Mouse (Mus musculus): ENCODE data around the gene Slc27a1. TPM values are rescaled to one million over a fixed set of nuclear protein-coding genes. Genes with fewer than 3 reads are reported as not detected.

Gene Slc27a1
- total RNA-seq, 2 experiments from 2014 or later = 62.6 to 62.9 TPM

DNA sequence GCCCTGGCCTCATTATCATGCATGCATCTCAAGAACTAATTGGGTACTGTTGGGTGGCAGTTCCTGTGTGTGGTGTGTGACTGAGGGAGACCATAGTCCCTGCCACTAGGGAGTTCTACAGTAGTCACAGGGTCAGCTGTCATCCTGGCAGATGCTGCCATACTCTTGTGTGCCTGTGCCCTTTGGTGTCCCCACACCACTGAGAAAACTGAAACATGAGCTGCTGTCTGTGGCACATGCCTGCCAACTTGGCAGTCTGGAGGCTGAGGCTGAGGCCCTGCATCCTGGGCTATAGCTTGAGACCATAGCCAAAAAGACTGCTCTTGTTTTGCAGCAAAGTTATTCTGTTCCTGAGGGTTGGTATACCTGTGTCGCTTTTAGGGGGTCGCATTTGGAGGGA, 51.1 kb downstream of the Slc27a1 start:
- peak; percentile 74 for DNase-seq

DNA sequence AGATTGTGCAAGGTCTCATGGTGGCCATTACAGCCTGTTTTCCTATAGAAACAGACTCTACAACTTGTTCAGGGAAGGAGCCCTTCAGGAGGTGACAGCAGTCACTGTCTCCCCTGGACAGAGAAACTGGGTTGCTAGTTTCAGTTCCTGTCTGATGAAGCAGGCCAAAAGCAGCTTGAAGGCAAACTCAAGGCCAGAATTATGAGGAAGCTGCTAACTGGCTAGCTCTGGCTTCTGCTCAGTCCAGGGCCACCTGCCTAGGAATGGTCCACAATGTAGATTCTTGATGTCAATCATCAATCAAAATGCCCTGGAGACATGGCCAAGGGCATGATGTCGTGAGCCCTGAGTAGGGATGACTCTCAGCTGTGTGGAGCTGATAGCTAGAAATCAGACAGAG, 56.4 kb downstream of the Slc27a1 start:
- DNase-seq = no peak

DNA sequence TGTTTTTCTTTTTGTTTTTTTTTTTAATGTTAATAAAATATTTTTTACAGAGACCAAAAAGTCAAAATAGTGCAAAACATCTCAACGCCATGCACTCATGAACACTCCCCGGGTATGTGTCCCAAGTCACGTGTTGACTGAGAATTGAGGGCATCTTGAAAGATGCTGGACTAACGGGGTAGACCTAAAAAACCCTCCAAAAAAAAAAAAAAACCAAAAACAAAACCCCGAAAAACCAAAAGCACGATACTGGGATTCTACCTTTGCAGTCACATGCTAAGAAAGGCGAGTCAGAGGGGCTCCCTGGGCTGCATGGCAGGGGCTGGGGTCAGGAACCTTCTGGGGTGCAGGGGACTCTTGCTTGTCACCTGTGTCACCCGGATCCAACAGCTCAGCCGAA, 58.1 kb downstream of the Slc27a1 start:
- DNase-seq = no peak

DNA sequence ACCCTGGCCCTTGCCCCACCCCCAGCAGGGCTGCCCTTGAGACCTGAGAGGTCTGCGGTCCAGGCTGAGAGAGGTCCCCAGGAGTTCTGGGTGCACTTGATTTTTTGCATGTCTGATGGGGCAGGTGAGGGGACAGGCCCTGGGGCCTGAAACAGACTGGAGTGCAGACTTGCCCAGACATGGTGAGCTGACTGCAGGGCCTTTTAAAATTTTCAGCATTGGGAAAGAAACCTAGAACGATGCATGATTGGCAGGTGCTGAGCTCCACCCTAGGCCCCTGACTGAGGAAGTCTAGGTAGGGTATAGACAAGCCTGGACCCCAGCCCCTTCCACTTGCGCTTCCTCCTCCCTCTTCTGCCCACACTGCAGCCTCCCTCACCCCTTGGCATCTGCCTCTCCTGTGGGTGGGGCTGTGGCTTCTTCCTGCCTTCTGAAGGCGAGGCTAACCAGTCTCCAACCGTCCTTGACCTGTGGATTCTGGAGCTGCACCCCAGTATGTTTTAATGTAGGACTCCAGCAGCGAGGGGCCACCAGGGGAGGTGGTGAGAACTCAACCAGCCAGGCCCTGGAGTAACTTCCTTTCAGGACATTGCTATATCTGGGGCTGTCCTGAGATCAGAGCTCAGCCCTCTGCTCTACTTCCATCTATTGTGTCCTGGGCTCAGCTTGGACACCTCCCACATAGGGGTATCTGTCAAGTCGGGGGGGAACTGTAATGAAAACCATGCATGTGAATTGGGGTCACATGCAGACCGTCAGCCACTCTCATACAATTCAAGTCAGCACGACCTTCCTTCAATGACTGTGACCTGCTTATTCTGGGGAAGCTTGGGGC, 58.8 kb downstream of the Slc27a1 start:
- no peak for DNase-seq

DNA sequence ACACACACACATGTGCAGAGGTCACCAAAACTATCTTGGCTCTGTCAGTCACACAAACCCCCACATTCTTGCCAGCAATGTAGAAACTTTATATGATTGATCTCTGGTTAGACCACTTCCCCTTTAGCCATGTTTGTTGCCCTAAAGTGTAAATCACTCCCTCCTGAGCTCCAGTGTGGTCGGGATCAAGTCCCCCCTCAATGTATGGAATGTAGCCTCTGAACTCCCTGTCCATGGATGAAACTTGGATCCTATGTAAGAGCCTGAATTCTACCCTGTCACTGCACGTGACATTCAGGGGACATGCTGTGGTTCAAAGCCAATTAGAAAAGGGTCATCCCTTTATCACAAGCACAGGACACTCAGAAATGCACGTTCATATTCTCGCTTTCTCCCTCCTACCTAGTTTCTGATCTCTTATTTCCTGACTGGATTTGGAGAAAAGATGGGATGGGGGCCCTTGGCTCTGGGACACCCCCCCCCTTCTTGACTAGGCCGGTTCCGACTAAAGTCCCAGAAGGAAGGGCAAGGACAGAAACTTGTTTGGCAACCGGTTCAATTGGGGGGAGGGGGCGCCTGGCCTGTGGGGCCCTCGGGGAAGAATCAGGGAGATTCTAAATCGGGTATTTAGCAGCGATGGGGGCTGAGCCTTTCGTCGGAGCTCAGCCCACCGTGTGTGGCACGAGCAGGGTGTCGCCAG, 59.9 kb downstream of the Slc27a1 start:
- no peak for DNase-seq

DNA sequence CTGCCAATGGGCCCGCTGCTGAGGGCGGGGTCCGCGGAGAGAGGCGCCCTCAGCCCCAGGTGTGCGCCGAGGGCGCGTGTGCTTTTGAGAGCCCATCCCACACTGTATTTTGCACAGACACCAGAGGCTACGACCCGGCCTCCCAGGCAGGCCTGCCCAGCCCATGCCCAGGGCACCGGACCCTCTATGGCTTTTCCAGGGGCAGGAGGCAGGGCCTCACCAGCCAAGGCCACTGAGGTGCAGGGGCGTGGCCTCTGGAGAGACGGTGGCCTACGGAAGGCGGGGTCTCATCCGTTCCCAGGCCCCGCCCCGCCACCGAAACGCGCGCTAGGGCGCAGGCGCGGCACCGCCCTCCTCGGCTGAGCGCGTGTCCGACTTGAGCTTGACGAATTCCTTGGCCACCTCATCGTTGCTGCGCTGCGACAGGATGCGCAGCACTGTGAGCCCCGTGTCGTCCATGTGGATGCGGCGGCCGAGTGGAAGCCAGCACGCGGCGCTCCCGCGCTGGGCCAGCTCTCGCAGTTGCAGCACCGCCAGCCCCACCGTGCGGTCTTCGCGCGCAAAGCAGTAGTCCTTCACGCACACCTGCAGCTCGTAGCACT, 60.5 kb downstream of the Slc27a1 start:
- peak; percentile 91 for DNase-seq

DNA sequence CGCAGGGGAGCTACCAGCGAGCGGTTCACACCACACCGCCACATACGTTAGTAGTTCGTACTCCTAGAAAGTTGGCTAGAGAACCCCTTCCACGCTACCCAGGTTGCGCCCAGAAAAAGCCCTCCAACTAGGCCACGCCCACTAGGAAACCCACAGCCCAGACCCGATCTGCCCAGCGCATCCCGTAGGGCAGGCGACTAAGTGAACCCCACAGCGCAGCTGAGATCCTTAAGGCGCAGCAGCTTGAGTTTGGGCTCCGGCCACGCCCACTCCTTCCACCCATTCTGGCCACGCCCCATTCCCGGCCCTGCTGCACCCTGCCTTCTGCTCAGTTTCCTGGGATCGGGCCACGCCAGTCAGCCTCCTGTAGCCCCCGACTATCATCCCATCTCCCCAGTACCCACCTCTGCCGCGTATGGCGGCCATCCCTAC, 61.1 kb downstream of the Slc27a1 start:
- peak; percentile 19 for DNase-seq

DNA sequence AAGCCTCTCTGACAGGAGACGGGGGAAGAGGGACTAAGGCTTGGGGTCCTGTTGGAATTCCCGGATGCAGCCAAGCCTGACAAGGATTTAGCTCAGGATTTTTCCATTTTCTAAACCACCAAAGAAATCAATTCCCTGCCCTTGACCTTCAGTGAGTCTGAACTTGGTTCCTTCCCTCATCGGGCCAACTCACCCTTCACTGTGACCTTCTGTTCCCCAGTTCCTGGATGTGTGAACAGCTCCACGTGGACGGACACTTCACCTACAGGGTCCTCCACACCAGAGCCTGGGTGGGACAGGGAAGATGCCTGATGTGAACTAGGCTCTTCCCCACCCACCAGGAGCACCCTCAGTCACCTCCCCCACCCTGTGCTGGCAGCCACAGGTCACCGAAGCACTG, 62.1 kb downstream of the Slc27a1 start:
- no peak for DNase-seq

DNA sequence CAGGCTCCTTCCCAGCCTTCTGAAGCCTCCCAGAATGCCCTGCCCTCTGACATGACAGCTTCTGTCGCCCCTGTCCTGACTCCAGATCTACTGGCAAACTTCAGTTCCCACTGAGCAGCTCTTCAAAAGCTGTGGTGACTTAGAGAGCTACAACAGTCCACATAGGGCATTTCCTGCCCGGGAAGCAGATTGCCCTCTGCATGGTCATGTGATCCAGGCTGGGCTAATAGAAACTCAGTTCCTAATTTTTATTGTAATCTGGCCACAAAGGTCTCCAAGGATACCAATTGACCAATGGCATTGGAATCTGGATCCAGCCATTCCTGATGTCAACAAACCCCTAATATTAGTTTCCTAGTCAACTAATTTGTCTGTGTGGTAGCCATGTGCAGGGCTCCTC, 63.2 kb downstream of the Slc27a1 start:
- no peak for DNase-seq

DNA sequence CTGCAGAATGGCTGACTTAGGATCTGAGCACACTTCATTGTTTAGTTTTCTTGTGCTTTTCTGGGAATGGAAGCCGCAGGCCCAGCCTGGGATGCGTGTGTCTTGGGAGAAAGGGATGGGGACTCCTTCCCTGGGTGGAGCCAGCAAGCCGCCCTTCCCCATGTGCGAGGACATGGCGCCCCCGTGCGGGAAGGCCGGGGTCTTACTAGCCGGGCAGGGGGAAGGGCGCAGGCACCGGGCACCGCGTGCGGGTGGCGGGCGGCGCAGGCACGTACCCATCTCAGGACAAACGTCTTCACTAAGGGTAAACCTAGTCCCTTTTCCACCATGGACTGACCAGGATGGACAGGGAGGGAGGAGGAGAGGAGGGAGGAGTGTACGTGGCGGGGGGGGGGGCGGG, 64.5 kb downstream of the Slc27a1 start:
- peak; percentile 61 for DNase-seq

DNA sequence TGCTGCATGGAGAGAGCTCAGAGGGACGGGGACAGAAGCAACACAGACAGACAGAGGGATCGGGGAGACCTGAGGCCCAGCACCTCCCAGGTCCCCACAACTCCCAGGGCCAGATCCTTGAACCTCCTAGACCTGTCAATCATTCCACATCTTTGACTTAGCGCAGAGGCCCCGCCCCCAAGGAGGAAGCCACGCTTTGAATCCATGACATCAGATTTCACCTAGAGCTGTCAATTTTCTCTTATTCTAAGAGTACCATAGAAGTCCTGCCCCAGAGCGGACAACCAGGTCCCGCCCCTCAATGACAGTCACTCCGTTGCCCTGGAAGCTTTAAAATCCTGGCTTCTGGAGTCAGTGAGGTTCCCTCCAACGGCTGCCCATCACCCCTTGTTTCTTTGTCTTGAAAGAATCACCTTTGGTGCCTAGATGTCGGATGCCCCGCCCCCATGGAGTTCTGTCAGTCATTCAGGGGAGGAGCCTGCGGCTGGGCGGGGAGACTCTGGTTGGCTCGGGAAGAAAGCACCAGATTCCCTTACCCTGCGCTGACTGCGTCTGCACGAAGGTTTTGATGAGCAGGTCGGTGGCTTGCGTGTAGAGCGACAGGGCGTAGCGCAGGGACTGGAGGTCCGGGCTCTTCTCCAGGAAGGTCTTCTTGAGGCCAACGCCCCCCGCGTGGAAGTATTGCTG, 65.4 kb downstream of the Slc27a1 start:
- no peak for DNase-seq

Small RNA genes within 50 kb of the gene (microRNA-seq; reads per million reads assigned to microRNA genes)
- 0 reads per million in 2 experiments for gene Mir6769b (ENCODE audit: borderline replicate concordance in 2 of 2)

Other genes starting within 250 kb of the Slc27a1 start
- gene Use1, start 202.0 kb upstream of the Slc27a1 start, total RNA-seq (2021) = 10 to 100 TPM; 84.5 to 94.4 TPM
- 1 to 10 TPM; 6.9 to 8.0 TPM for gene Ocel1, start 197.6 kb upstream of the Slc27a1 start, total RNA-seq (2021)
- gene Nr2f6, start 186.9 kb upstream of the Slc27a1 start, total RNA-seq (2021) = 10 to 100 TPM; 21.6 to 21.7 TPM
- 1 to 10 TPM; 5.5 to 9.9 TPM for gene Ushbp1, start 173.1 kb upstream of the Slc27a1 start, total RNA-seq (2021)
- 10 to 100 TPM; 59.2 to 71.2 TPM for gene Babam1, start 172.0 kb upstream of the Slc27a1 start, total RNA-seq (2021)
- under 1 TPM; 0.20 to 0.29 TPM for gene Ankle1, start 162.9 kb upstream of the Slc27a1 start, total RNA-seq (2021)
- gene Abhd8, start 105.2 kb upstream of the Slc27a1 start, total RNA-seq (2021) = 10 to 100 TPM; 27.6 to 28.9 TPM
- gene Mrpl34, start 103.9 kb upstream of the Slc27a1 start, total RNA-seq (2021) = 10 to 100 TPM; 62.6 to 75.2 TPM
- 10 to 100 TPM; 23.9 to 24.9 TPM for gene Dda1, start 99.7 kb upstream of the Slc27a1 start, total RNA-seq (2021)
- gene Ano8, start 82.9 kb upstream of the Slc27a1 start, total RNA-seq (2021) = 10 to 100 TPM; 17.1 to 18.4 TPM
- gene Gtpbp3, start 80.8 kb upstream of the Slc27a1 start, total RNA-seq (2021) = 10 to 100 TPM in 1 of 2 experiments, 1 to 10 TPM in 1; 9.6 to 11.5 TPM
- 10 to 100 TPM in 1 of 2 experiments, 1 to 10 TPM in 1; 8.4 to 22.5 TPM for gene Plvap, start 57.1 kb upstream of the Slc27a1 start, total RNA-seq (2021)
- not detected for gene Ccdc194, start 43.2 kb upstream of the Slc27a1 start, total RNA-seq (2021)
- gene Bst2, start 31.4 kb upstream of the Slc27a1 start, total RNA-seq (2021) = 1 to 10 TPM; 7.6 to 8.9 TPM
- 10 to 100 TPM; 23.0 to 23.6 TPM for gene Mvb12a, start 26.0 kb upstream of the Slc27a1 start, total RNA-seq (2021)
- not detected for gene Tmem221, start 10.0 kb upstream of the Slc27a1 start, total RNA-seq (2021)
- gene Nxnl1, start 2.3 kb upstream of the Slc27a1 start, total RNA-seq (2021) = under 1 TPM in 1 of 2 experiments, not detected in 1; 0.24 TPM
- gene Pgls, start 23.3 kb downstream of the Slc27a1 start, total RNA-seq (2021) = 10 to 100 TPM; 26.3 to 26.9 TPM
- gene Fam129c, start 28.8 kb downstream of the Slc27a1 start, total RNA-seq (2021) = under 1 TPM; 0.29 to 0.38 TPM
- gene Colgalt1, start 42.1 kb downstream of the Slc27a1 start, total RNA-seq (2021) = 10 to 100 TPM; 35.3 to 36.0 TPM
- gene Unc13a, start 102.9 kb downstream of the Slc27a1 start, total RNA-seq (2021) = under 1 TPM in 1 of 2 experiments, not detected in 1; 0.29 TPM
- 1 to 10 TPM; 1.9 to 3.0 TPM for gene Jak3, start 107.4 kb downstream of the Slc27a1 start, total RNA-seq (2021)
- gene Insl3, start 120.3 kb downstream of the Slc27a1 start, total RNA-seq (2021) = 1 to 10 TPM in 1 of 2 experiments, under 1 TPM in 1; 0.49 to 2.7 TPM
- gene B3gnt3, start 132.9 kb downstream of the Slc27a1 start, total RNA-seq (2021) = 1 to 10 TPM; 1.5 to 3.8 TPM
- gene Fcho1, start 156.8 kb downstream of the Slc27a1 start, total RNA-seq (2021) = not detected

Data from gastrocnemius, postnatal 25 days (tissue).